Mouse (Mus musculus) CH12.LX (cell line): Measurements from ENCODE around the gene Cmc2. TPM values are rescaled to one million over a fixed set of nuclear protein-coding genes. Genes with fewer than 3 reads are reported as not detected.

Source experiments
- DNase-seq: peaks from one replicate; pipeline ENCODE4 v3.0.0-alpha.2; 2013; ENCODE audit errors: extremely low read depth
- H3K27ac ChIP-seq: 2 replicates; pipeline ENCODE4 v1.5.1; 2012; ENCODE audit warnings: low read depth, mild to moderate bottlenecking, control low read depth, moderate library complexity; ENCODE audit not compliant: insufficient read depth
- H3K27me3 ChIP-seq: replicated peaks from 2 replicates; pipeline ENCODE3; 2012; ENCODE audit warnings: inconsistent platforms
- H3K36me3 ChIP-seq, 2 experiments: replicated peaks in 1 of 2; 2 replicates each; pipeline versions ENCODE3 to v1.6.1; 2012; ENCODE audit warnings: inconsistent platforms in 1 of 2, low read length in 1 of 2, mild to moderate bottlenecking in 1 of 2, mixed read lengths in 1 of 2, moderate library complexity in 1 of 2; ENCODE audit not compliant: control insufficient read depth in 1 of 2, insufficient read depth in 1 of 2
- H3K4me1 ChIP-seq, 2 experiments: 2 replicates each; pipeline ENCODE4 v1.6.1; 2012; ENCODE audit warnings: inconsistent platforms in 1 of 2, moderate library complexity in 1 of 2; ENCODE audit not compliant: insufficient read depth in 2 of 2, control insufficient read depth in 1 of 2
- H3K4me2 ChIP-seq: 2 replicates; pipeline ENCODE4 v1.6.1; 2012; ENCODE audit warnings: low read depth, mild to moderate bottlenecking, control low read depth; ENCODE audit not compliant: poor library complexity, insufficient read depth, severe bottlenecking
- H3K4me3 ChIP-seq, 3 experiments: fragments of 150-350 bp in 1 of 3; sonication (generic) in 1 of 3; replicated peaks in 1 of 3; 2 replicates each; pipeline versions ENCODE3 to v1.5.1; 2011 to 2012; ENCODE audit warnings: low read depth in 2 of 3, low read length in 2 of 3, mild to moderate bottlenecking in 2 of 3, moderate library complexity in 2 of 3, control low read depth in 1 of 3, improper control_type of control experiment in 1 of 3, inconsistent platforms in 1 of 3, mixed read lengths in 1 of 3; ENCODE audit not compliant: poor library complexity in 1 of 3
- H3K79me2 ChIP-seq: replicated peaks from 2 replicates; pipeline ENCODE4 v1.6.1; 2012; ENCODE audit warnings: mild to moderate bottlenecking, moderate library complexity; ENCODE audit not compliant: control insufficient read depth, poor library complexity, insufficient read depth, severe bottlenecking; ENCODE audit errors: extremely low read depth
- H3K9ac ChIP-seq: 2 replicates; pipeline ENCODE4 v1.6.1; 2012; ENCODE audit warnings: low read depth, mild to moderate bottlenecking, control low read depth, moderate library complexity; ENCODE audit not compliant: insufficient read depth
- H3K9me3 ChIP-seq: replicated peaks from 2 replicates; pipeline ENCODE3; 2012; ENCODE audit warnings: low read length, inconsistent platforms, mixed read lengths
- BHLHE40 ChIP-seq: IDR thresholded peaks from 2 replicates; pipeline ENCODE4 v1.6.1; 2011; ENCODE audit warnings: mild to moderate bottlenecking, low read depth, low read length, improper control_type of control experiment
- CHD1 ChIP-seq: IDR thresholded peaks from 2 replicates; pipeline ENCODE4 v1.6.1; 2012; ENCODE audit warnings: low read depth, low read length, improper control_type of control experiment, inconsistent platforms
- CTCF ChIP-seq, 2 experiments: IDR thresholded peaks in 1 of 2; conservative IDR thresholded peaks in 1 of 2; 2 replicates each; pipeline ENCODE4 v1.5.1; 2011 to 2012; ENCODE audit warnings: low read depth in 2 of 2, low read length in 2 of 2, improper control_type of control experiment in 1 of 2, inconsistent platforms in 1 of 2, mild to moderate bottlenecking in 1 of 2, moderate library complexity in 1 of 2
- E2F4 ChIP-seq: IDR thresholded peaks from 2 replicates; pipeline ENCODE4 v1.6.1; 2011; ENCODE audit warnings: low read depth, low read length, improper control_type of control experiment; ENCODE audit not compliant: insufficient replicate concordance
- ELF1 ChIP-seq: IDR thresholded peaks from 2 replicates; pipeline ENCODE4 v1.6.1; 2014; ENCODE audit warnings: low read depth, mild to moderate bottlenecking, inconsistent platforms, low read length, improper control_type of control experiment
- HCFC1 ChIP-seq: IDR thresholded peaks from 2 replicates; pipeline ENCODE4 v1.6.1; 2012; ENCODE audit warnings: low read depth, mild to moderate bottlenecking, inconsistent platforms, low read length, improper control_type of control experiment
- IRF4 ChIP-seq: IDR thresholded peaks from 2 replicates; pipeline ENCODE4 v1.6.1; 2014; ENCODE audit warnings: low read depth, mild to moderate bottlenecking, inconsistent platforms, low read length, improper control_type of control experiment
- JUN ChIP-seq: IDR thresholded peaks from 2 replicates; pipeline ENCODE4 v1.6.1; 2011; ENCODE audit warnings: low read depth, mild to moderate bottlenecking, low read length, improper control_type of control experiment, moderate library complexity; ENCODE audit not compliant: insufficient read depth
- JUND ChIP-seq: conservative IDR thresholded peaks from 2 replicates; pipeline ENCODE4 v1.6.1; 2011; ENCODE audit warnings: low read depth, low read length, improper control_type of control experiment
- KAT2A ChIP-seq: IDR thresholded peaks from 2 replicates; pipeline ENCODE4 v1.6.1; 2012; ENCODE audit warnings: low read length, improper control_type of control experiment, inconsistent platforms; ENCODE audit not compliant: insufficient replicate concordance
- MAX ChIP-seq: IDR thresholded peaks from 2 replicates; pipeline ENCODE4 v1.6.1; 2011; ENCODE audit warnings: low read length, improper control_type of control experiment
- MAZ ChIP-seq: IDR thresholded peaks from 2 replicates; pipeline ENCODE4 v1.6.1; 2012; ENCODE audit warnings: low read depth, mild to moderate bottlenecking, inconsistent platforms, low read length, improper control_type of control experiment, moderate library complexity
- MEF2A ChIP-seq: IDR thresholded peaks from 2 replicates; pipeline ENCODE4 v1.6.1; 2014; ENCODE audit warnings: low read depth, mild to moderate bottlenecking, inconsistent platforms, low read length, improper control_type of control experiment, borderline replicate concordance
- MXI1 ChIP-seq: IDR thresholded peaks from 2 replicates; pipeline ENCODE4 v1.6.1; 2011; ENCODE audit warnings: mild to moderate bottlenecking, low read depth, low read length, improper control_type of control experiment
- MYC ChIP-seq: IDR thresholded peaks from 2 replicates; pipeline ENCODE4 v1.6.1; 2011; ENCODE audit warnings: low read depth, mild to moderate bottlenecking, improper control_type of control experiment, low read length
- NELFE ChIP-seq: IDR thresholded peaks from 2 replicates; pipeline ENCODE4 v1.6.1; 2011; ENCODE audit warnings: low read depth, low read length, improper control_type of control experiment
- NRF1 ChIP-seq: IDR thresholded peaks from 2 replicates; pipeline ENCODE4 v1.6.1; 2014; ENCODE audit warnings: low read depth, mild to moderate bottlenecking, inconsistent platforms, low read length, improper control_type of control experiment, moderate library complexity
- PAX5 ChIP-seq: IDR thresholded peaks from 2 replicates; pipeline ENCODE4 v1.6.1; 2012; ENCODE audit warnings: low read length, inconsistent platforms, mixed read lengths
- POLR2A ChIP-seq: IDR thresholded peaks from 2 replicates; pipeline ENCODE4 v1.6.1; 2011; ENCODE audit warnings: low read depth, mild to moderate bottlenecking, improper control_type of control experiment, low read length
- RAD21 ChIP-seq: IDR thresholded peaks from 2 replicates; pipeline ENCODE4 v1.6.1; 2011; ENCODE audit warnings: low read depth, mild to moderate bottlenecking, low read length, improper control_type of control experiment, moderate library complexity
- RCOR1 ChIP-seq: conservative IDR thresholded peaks from 2 replicates; pipeline ENCODE4 v1.6.1; 2012; ENCODE audit warnings: low read depth, mild to moderate bottlenecking, inconsistent platforms, low read length, improper control_type of control experiment
- SIN3A ChIP-seq: IDR thresholded peaks from 2 replicates; pipeline ENCODE4 v1.6.1; 2012; ENCODE audit warnings: low read length, improper control_type of control experiment, inconsistent platforms
- SMC3 ChIP-seq: IDR thresholded peaks from 2 replicates; pipeline ENCODE4 v1.6.1; 2011; ENCODE audit warnings: low read depth, low read length, improper control_type of control experiment
- TCF12 ChIP-seq: IDR thresholded peaks from 2 replicates; pipeline ENCODE4 v1.6.1; 2014; ENCODE audit warnings: low read depth, mild to moderate bottlenecking, inconsistent platforms, low read length, improper control_type of control experiment
- USF2 ChIP-seq: conservative IDR thresholded peaks from 2 replicates; pipeline ENCODE4 v1.6.1; 2011; ENCODE audit warnings: low read depth, low read length, improper control_type of control experiment
- ZMIZ1 ChIP-seq: IDR thresholded peaks from 2 replicates; pipeline ENCODE4 v1.6.1; 2012; ENCODE audit warnings: low read depth, mild to moderate bottlenecking, inconsistent platforms, low read length, improper control_type of control experiment
- ZNF384 ChIP-seq: IDR thresholded peaks from 2 replicates; pipeline ENCODE4 v1.6.1; 2012; ENCODE audit warnings: low read depth, low read length, improper control_type of control experiment, inconsistent platforms
- dilution Hi-C: fragments of 300-500 bp; cut with MboI; formaldehyde crosslinking; loops from 2 replicates; pipeline ENCODE4 v1.14.3; 2020; ENCODE audit warnings: low sequenced_read_pairs; ENCODE audit not compliant: extremely low pct_unique_long_range_greater_than_20kb, extremely low pct_ligation_motif_present
- in situ Hi-C: fragments of 300-500 bp; cut with MboI; formaldehyde crosslinking; loops from 3 replicates; pipeline ENCODE4 v1.14.3; 2019; ENCODE audit warnings: low sequenced_read_pairs, low pct_ligation_motif_present, low pct_unique_long_range_greater_than_20kb, mixed read lengths
- polyA plus RNA-seq: library from polyadenylated mRNA; unstranded; fragments of >175 nt; gene quantifications from 2 replicates; pipeline ENCODE4 v1.2.1, GENCODE M21; 2012; ENCODE audit warnings: low read depth; ENCODE audit not compliant: insufficient read length
- total RNA-seq, 2 experiments: library from RNA; depleted of rRNA; stranded (reverse); fragments of 300-350 nt in 1 of 2; fragments of >200 nt in 1 of 2; gene quantifications; 2 replicates each; pipeline ENCODE4 v1.2.3; 2012 to 2014

Gene Cmc2
- total and polyA plus RNA-seq, 3 experiments, result 29.1 to 55.1 (median 39.4) TPM

GRCm38 (mm10) chr8:116943161-116943554, 21.9 kb upstream of the Cmc2 start, which contains the start of gene Atmin:
Gene Atmin (plus strand): TSS chr8:116943393.
- H3K4me1 ChIP-seq, result peaks cover 11 to 30% of the 10 kb centered on the region in 2 experiments
- no peaks in the 10 kb centered on the region for H3K9me3 ChIP-seq
- dilution Hi-C loops, result no loop called here
- peak; percentile 75 for DNase-seq
- H3K27ac ChIP-seq, result peak within 1 kb of the TSS; percentile 92
- H3K4me3 ChIP-seq, result peak within 1 kb of the TSS; percentile 69 to 98 (median 98)
- TF ChIP-seq E2F4, result no peak
- TF ChIP-seq KAT2A, result peak; percentile 60; the same call in 1 of the 2 replicates
- peak; percentile 72 for TF ChIP-seq MXI1
- TF ChIP-seq MAX, result no peak
- TF ChIP-seq MEF2A, result peak; percentile 27; the same call in 1 of the 2 replicates
- TF ChIP-seq MAZ, result 0 out of 2 replicates have a peak, but pooled peaks have one; percentile 33
- TF ChIP-seq TCF12, result peak; percentile 66
- TF ChIP-seq SIN3A, result peak; percentile 79; the same call in 1 of the 2 replicates
- TF ChIP-seq RCOR1, result no peak
- no peak for TF ChIP-seq NELFE
- no peak for TF ChIP-seq CHD1
- peak; percentile 43; the same call in 1 of the 2 replicates for TF ChIP-seq NRF1
- 0 out of 2 replicates have a peak, but pooled peaks have one; percentile 26 for TF ChIP-seq BHLHE40
- 0 out of 2 replicates have a peak, but pooled peaks have one; percentile 34 for TF ChIP-seq ZMIZ1
- TF ChIP-seq USF2, result no peak
- peak; percentile 50 for TF ChIP-seq HCFC1
- TF ChIP-seq RAD21, result peak; percentile 42
- TF ChIP-seq SMC3, result peak; percentile 86
- TF ChIP-seq JUND, result no peak
- TF ChIP-seq JUN, result no peak
- TF ChIP-seq MYC, result peak; percentile 38; the same call in 1 of the 2 replicates
- peak in 1 of 2 experiments; percentile 86; a peak in 2 of 4 replicates for TF ChIP-seq CTCF (conservative IDR thresholded peaks at IDR 0.05 in 1 of 2, IDR thresholded peaks at IDR 0.05 in 1 of 2; ENCODE audit: low read depth in 2 of 2, low read length in 2 of 2)
- peak; percentile 58; the same call in 1 of the 2 replicates for TF ChIP-seq POLR2A
- peak; percentile 87 for TF ChIP-seq ELF1
- peak; percentile 42; the same call in 1 of the 2 replicates for TF ChIP-seq IRF4
- TF ChIP-seq ZNF384, result no peak
- no peak for TF ChIP-seq PAX5
- in situ Hi-C loops, result no loop called here
- peak within 1 kb of the TSS; percentile 98 for H3K4me2 ChIP-seq
- H3K9ac ChIP-seq, result peak within 1 kb of the TSS; percentile 79
- H3K79me2 ChIP-seq, result peaks cover 35% of the 10 kb centered on the region
- no peaks in the 10 kb centered on the region for H3K27me3 ChIP-seq
- H3K36me3 ChIP-seq, result peaks cover 16 to 42% of the 10 kb centered on the region in 2 experiments
